In genomic region chr1:165988536-165988935, GRCm38 (mm10) we compare ENCODE assay signal across 11 mouse cellular contexts.
"Had no signal": no experiment of that assay in that cellular context is flagged by ENCODE, and none has a peak within 500 bp of the region (broad histone marks: within the 10 kb centered on the region; RNA-seq: fewer than 3 reads in every experiment).

No protein-coding gene starts in this region.

- DNase-seq: kidney, postnatal 10 days; kidney, postnatal 36 days; layer of hippocampus, postnatal 36 days; liver, embryonic 13.5 days; lung, adult 2 months; lung, postnatal 14 days; lung, postnatal 4 days; midbrain, embryonic 14.5 days; thymus, adult 2 months; thymus, postnatal 14 days; thymus, postnatal 4 days had no signal
